Comparison of ENCODE assay signal across 24 mouse cellular contexts in genomic region chr6:4167112-4167511, GRCm38 (mm10).
DNase-seq lines count a peak whose midpoint lies in the region; ATAC-seq and TF ChIP-seq lines count a peak whose summit lies in the region.
"Had no signal": no experiment of that assay in that cellular context is flagged by ENCODE, and none has a peak within 500 bp of the region (broad histone marks: within the 10 kb centered on the region; RNA-seq: fewer than 3 reads in every experiment).

No protein-coding gene starts in this region.

- TF ChIP-seq POLR2A in lung, adult 2 months (IDR thresholded peaks at IDR 0.05; ENCODE audit: borderline replicate concordance, extremely low read depth, low read depth, low read length): no peak

- no peak overlapping the region for H3K4me2 ChIP-seq in forebrain, embryonic 13.5 days
- no peak overlapping the region for H3K4me2 ChIP-seq in forebrain, embryonic 12.5 days
- H3K4me2 ChIP-seq in lung, postnatal 0 days (replicated peaks; ENCODE audit: low read depth, low read length): no peak overlapping the region
- H3K4me2 ChIP-seq in midbrain, embryonic 16.5 days (ENCODE audit: low read length): no peak overlapping the region
- H3K4me2 ChIP-seq: heart, embryonic 15.5 days; hindbrain, embryonic 15.5 days had no signal

- no peak; the same call in 1 of the 2 replicates for TF ChIP-seq EP300 in lung, postnatal 0 days (IDR thresholded peaks at IDR 0.05)

- WGBS in forebrain, embryonic 13.5 days: 37% methylated on average over 4 of the region's 4 CpGs
- WGBS in forebrain, embryonic 12.5 days: 48% methylated on average over 4 of the region's 4 CpGs
- WGBS in lung, postnatal 0 days: 50% methylated on average over 4 of the region's 4 CpGs
- WGBS in lung, adult 2 months: 37% methylated on average over 4 of the region's 4 CpGs
- WGBS in midbrain, embryonic 16.5 days: 31% methylated on average over 4 of the region's 4 CpGs
- 63% methylated on average over 4 of the region's 4 CpGs for WGBS in midbrain, embryonic 10.5 days

- no peaks in the 10 kb centered on the region for H3K36me3 ChIP-seq in forebrain, embryonic 13.5 days (ENCODE audit: poor library complexity, severe bottlenecking)
- H3K36me3 ChIP-seq in forebrain, embryonic 12.5 days (replicated peaks): no peaks in the 10 kb centered on the region
- no peaks in the 10 kb centered on the region for H3K36me3 ChIP-seq in lung, postnatal 0 days (ENCODE audit: insufficient read depth, low read length)
- H3K36me3 ChIP-seq in midbrain, embryonic 16.5 days (ENCODE audit: control insufficient read depth, insufficient read depth, low read length): no peaks in the 10 kb centered on the region
- H3K36me3 ChIP-seq in midbrain, embryonic 10.5 days: no peaks in the 10 kb centered on the region
- H3K36me3 ChIP-seq: heart, embryonic 15.5 days; hindbrain, embryonic 15.5 days had no signal

- H3K9me3 ChIP-seq in forebrain, embryonic 13.5 days (replicated peaks): no peaks in the 10 kb centered on the region
- no peaks in the 10 kb centered on the region for H3K9me3 ChIP-seq in forebrain, embryonic 12.5 days
- no peaks in the 10 kb centered on the region for H3K9me3 ChIP-seq in lung, postnatal 0 days (ENCODE audit: low read length)
- no peaks in the 10 kb centered on the region; the same call in 1 of the 2 replicates for H3K9me3 ChIP-seq in midbrain, embryonic 16.5 days (replicated peaks; ENCODE audit: control insufficient read depth, low read length, poor library complexity, severe bottlenecking)
- no peaks in the 10 kb centered on the region for H3K9me3 ChIP-seq in midbrain, embryonic 10.5 days (replicated peaks)
- H3K9me3 ChIP-seq: heart, embryonic 15.5 days; hindbrain, embryonic 15.5 days had no signal

- peak; percentile 41 for DNase-seq in lung, postnatal 0 days (ENCODE audit: low spot score)
- no peak for DNase-seq in lung, adult 2 months
- no peak for DNase-seq in midbrain, embryonic 10.5 days (ENCODE audit: low spot score)
- DNase-seq in telencephalon, adult 2 months (ENCODE audit: low read depth, low spot score): peak; percentile 4
- no peak for DNase-seq in urinary bladder, adult 18-20 months (ENCODE audit: low spot score in 2 of 2)
- DNase-seq: adrenal gland, postnatal 25 days; cerebellum, adult 11-12 months; cerebellum, postnatal 14 days; gastrocnemius, postnatal 36 days; heart, adult 2 months; heart, postnatal 36 days; kidney, adult 2 months; right cerebral cortex, postnatal 25 days; spleen, adult 18-20 months; thymus, postnatal 14 days had no signal

- H3K27me3 ChIP-seq in forebrain, embryonic 13.5 days: no peaks in the 10 kb centered on the region
- no peaks in the 10 kb centered on the region for H3K27me3 ChIP-seq in forebrain, embryonic 12.5 days
- no peaks in the 10 kb centered on the region for H3K27me3 ChIP-seq in lung, postnatal 0 days (replicated peaks; ENCODE audit: insufficient read depth, low read length)
- no peaks in the 10 kb centered on the region for H3K27me3 ChIP-seq in midbrain, embryonic 16.5 days (ENCODE audit: control insufficient read depth, insufficient read depth, low read depth, low read length)
- H3K27me3 ChIP-seq in midbrain, embryonic 10.5 days (ENCODE audit: low read depth, poor library complexity, severe bottlenecking): no peaks in the 10 kb centered on the region
- H3K27me3 ChIP-seq: heart, embryonic 15.5 days; hindbrain, embryonic 15.5 days had no signal

- no peak for TF ChIP-seq CTCF in lung, postnatal 0 days (IDR thresholded peaks at IDR 0.05)
- TF ChIP-seq CTCF in lung, adult 2 months (IDR thresholded peaks at IDR 0.05; ENCODE audit: insufficient read depth, low read length): no peak

- peak; percentile 68 for ATAC-seq in forebrain, embryonic 13.5 days
- ATAC-seq in forebrain, embryonic 12.5 days (ENCODE audit: low FRiP score): no peak
- peak; percentile 65 for ATAC-seq in lung, postnatal 0 days
- ATAC-seq in midbrain, embryonic 16.5 days: 0 out of 2 replicates have a peak, but pooled peaks have one; percentile 45

- H3K27ac ChIP-seq in forebrain, embryonic 13.5 days: no peak overlapping the region
- H3K27ac ChIP-seq in forebrain, embryonic 12.5 days: no peak overlapping the region
- H3K27ac ChIP-seq in lung, postnatal 0 days (ENCODE audit: low read length): no peak overlapping the region
- H3K27ac ChIP-seq in midbrain, embryonic 16.5 days (ENCODE audit: low read length): no peak overlapping the region
- H3K27ac ChIP-seq in midbrain, embryonic 10.5 days (replicated peaks): no peak overlapping the region
- H3K27ac ChIP-seq: heart, adult 2 months; heart, embryonic 15.5 days; hindbrain, embryonic 15.5 days; kidney, postnatal 0 days; left cerebral cortex, adult 2 months; liver, embryonic 14.5 days; macrophage had no signal

- no peak overlapping the region for H3K9ac ChIP-seq in forebrain, embryonic 13.5 days
- H3K9ac ChIP-seq in forebrain, embryonic 12.5 days: no peak overlapping the region
- no peak overlapping the region for H3K9ac ChIP-seq in lung, postnatal 0 days (replicated peaks; ENCODE audit: low read depth)
- H3K9ac ChIP-seq in midbrain, embryonic 16.5 days (ENCODE audit: low read depth, low read length): no peak overlapping the region
- H3K9ac ChIP-seq: heart, embryonic 15.5 days; hindbrain, embryonic 15.5 days; liver, embryonic 14.5 days had no signal

- no peak overlapping the region for H3K4me3 ChIP-seq in forebrain, embryonic 13.5 days
- no peak overlapping the region for H3K4me3 ChIP-seq in forebrain, embryonic 12.5 days (replicated peaks)
- no peak overlapping the region for H3K4me3 ChIP-seq in lung, postnatal 0 days (ENCODE audit: low read depth, low read length)
- no peak overlapping the region for H3K4me3 ChIP-seq in lung, adult 2 months (replicated peaks; ENCODE audit: extremely low read depth, low read depth, low read length)
- H3K4me3 ChIP-seq in midbrain, embryonic 16.5 days (ENCODE audit: low read depth, low read length): no peak overlapping the region
- no peak overlapping the region for H3K4me3 ChIP-seq in midbrain, embryonic 10.5 days
- H3K4me3 ChIP-seq: heart, adult 2 months; heart, embryonic 15.5 days; hindbrain, embryonic 15.5 days; left cerebral cortex, adult 2 months had no signal

- 0 out of 2 replicates have a peak, but pooled peaks cover 4% of the 10 kb centered on the region for H3K4me1 ChIP-seq in forebrain, embryonic 13.5 days
- 0 out of 2 replicates have a peak, but pooled peaks cover 2% of the 10 kb centered on the region for H3K4me1 ChIP-seq in forebrain, embryonic 12.5 days
- H3K4me1 ChIP-seq in lung, postnatal 0 days (ENCODE audit: insufficient read depth, low read depth, low read length): no peaks in the 10 kb centered on the region
- H3K4me1 ChIP-seq in lung, adult 2 months (ENCODE audit: control insufficient read depth, insufficient read depth, low read length): peaks cover 2% of the 10 kb centered on the region; the same call in 1 of the 2 replicates
- no peaks in the 10 kb centered on the region for H3K4me1 ChIP-seq in midbrain, embryonic 16.5 days (ENCODE audit: control insufficient read depth, insufficient read depth, low read length)
- peaks cover 5% of the 10 kb centered on the region; the same call in 1 of the 2 replicates for H3K4me1 ChIP-seq in midbrain, embryonic 10.5 days
- H3K4me1 ChIP-seq: heart, embryonic 15.5 days; hindbrain, embryonic 15.5 days had no signal

Comparison
In these comparisons a context has a peak if more than half of its experiments do, and no peak if none do; other contexts are left out.
1. DNase-seq: peak in lung, postnatal 0 days (single experiment) and telencephalon, adult 2 months (single experiment); none in lung, adult 2 months (single experiment), midbrain, embryonic 10.5 days (single experiment) and urinary bladder, adult 18-20 months (0 of 2).